Mouse (Mus musculus) fat pad, adult 2 months (tissue): Measurements from ENCODE around the gene Maml2.

ENCODE experiments used
- DNase-seq: peaks from one replicate; pipeline ENCODE4 v3.0.0-alpha.2; 2011; ENCODE audit warnings: low read depth, low spot score; ENCODE audit errors: extremely low read depth

The Maml2 gene

DNA sequence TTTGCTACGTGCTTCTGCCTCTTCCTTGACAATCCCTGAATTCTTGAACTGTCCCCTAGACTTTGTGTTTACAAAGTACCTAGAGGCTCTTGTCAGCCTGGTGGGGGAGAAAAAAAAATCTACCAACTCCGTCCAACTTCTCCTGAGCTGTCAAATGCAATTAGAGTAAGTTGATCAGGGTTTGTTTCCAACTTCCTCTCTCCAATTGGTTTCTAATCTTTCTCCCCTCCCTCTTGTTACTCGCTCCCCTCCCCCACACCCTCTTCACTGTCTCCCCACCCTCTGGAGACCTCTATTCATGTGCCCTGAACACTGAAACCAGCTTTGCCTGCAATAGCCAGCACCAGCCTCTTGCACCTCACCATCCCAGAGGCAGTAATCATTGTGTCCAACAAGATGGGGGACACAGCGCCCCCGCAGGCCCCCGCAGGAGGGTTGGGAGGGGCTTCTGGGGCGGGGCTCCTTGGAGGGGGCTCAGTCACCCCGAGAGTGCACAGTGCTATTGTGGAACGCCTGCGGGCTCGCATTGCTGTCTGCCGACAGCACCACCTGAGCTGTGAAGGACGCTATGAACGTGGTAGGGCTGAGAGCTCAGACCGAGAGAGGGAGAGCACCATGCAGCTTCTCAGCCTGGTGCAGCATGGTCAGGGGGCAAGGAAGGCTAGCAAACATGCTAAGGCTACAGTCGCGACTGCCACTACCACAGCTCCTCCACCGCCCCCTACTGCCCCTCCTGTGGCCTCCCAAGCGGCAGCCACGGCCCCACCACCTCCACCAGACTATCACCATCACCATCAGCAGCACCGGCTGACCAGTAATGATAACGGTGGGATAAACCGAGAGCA is at the start of gene Maml2:
Maml2 (plus strand) TSS at position 290 of the 845 bp plus-strand sequence.
- DNase-seq, result no peak

DNA sequence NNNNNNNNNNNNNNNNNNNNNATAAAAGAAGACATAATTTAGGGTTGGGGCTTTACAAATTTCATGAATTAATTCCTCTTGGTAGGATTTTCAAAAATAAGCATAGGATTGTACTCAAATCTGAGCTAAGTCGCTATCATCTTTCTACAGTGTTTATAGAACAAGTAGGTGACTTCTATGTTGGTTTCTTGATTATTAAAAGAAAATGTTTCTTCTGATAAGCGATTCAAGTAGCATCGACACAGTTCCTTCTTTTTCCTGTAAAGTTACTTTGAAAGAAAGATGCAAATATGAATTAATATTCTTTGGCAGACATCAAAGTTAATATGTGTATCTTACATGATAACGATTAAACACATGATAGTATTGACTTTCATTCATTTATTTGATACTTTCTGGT is 49.7 kb upstream of the Maml2 start:
- DNase-seq, result no peak

DNA sequence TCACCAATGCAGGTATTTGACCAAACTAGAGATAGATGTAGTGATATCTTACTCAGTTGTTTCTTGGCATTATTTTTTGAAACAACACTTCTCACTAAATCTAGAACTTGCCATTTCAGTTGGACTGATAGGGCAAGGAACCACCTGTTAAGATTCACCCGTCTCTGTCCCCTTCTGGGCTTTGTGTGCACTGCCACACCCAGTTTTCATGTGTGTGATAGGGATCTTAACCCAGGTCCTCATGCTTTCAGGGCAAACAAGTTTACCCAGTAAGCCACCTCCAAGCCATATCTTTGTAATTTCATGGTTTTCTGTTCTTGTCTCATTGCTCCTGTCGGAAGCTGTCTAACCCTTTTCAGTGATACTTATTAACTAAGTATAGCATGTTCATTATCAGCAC is 46.5 kb upstream of the Maml2 start:
- DNase-seq, result no peak

DNA sequence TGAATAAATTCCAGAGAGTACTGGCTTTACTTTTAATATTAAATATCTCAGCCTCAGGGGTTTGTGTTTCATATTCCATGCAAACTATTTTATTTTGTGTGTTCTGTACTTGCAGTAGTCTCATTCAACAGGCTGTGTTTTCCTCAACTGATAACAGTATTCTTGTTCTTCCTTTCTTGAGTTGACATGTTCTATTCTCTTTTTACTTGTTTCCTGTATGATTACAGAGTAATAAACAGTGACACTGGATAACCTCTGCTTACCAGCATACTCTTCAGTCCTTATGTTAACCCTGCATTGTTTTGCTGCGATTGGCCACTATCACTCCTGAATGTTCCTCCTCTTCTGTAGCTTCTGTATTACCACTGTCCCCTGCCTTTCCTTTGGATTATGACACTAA is 41.0 kb upstream of the Maml2 start:
- DNase-seq, result no peak

DNA sequence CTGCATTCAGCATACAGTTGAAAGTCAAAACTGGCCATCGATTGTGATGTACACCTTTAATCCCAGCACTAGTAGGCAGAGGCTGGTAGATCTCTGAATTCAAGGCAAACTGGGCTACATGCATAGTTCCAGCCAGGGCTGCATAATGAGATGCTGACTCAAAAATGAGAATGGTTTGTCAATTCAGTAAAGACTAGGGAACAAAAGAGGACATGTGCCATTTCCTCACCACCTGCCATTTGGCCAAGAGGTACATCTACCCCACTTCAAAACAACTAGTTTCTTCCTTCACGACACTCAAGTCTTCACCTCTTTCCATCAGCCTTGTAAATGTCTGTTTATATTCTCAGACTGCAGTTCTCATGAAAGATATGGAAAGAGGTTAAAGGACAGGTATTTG is 39.6 kb upstream of the Maml2 start:
- DNase-seq, result no peak

DNA sequence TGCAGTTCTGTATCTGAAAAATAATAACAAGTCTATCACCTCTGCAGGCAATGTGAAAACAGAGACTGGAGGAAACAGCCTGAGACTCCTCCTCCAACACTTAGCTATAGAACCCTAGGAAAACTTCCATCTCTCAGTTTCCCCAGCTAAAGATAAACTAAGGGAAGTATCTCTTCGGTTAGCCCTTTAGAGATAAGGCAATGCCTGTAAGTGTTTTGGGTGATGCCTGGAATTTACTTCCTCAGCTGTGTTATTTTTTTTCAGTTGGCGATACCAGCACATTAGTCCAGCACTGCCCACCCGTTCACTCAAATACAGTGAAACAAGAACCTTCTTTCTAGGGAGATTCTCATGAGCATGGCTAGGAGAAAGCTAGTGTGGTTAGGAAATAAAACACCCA is 36.8 kb upstream of the Maml2 start:
- DNase-seq, result no peak

DNA sequence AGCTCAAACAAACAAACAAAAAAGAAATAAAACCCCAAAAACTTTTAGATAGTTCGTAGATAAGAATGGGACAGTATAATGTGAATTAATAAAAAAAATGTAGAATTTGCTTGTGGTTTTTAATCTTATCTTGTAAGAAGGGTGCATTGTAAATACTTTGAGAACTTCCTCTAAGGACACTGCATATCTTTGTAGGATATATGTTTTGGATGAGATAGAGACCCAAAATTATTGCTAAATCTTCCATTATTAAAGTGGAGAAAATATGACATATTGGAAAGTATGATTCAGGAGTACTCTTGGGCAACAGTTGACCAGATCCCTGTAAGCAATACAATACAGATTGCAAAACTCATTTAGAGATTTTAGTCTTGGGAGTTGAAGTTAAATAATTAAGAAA is 24.5 kb upstream of the Maml2 start:
- no peak for DNase-seq

DNA sequence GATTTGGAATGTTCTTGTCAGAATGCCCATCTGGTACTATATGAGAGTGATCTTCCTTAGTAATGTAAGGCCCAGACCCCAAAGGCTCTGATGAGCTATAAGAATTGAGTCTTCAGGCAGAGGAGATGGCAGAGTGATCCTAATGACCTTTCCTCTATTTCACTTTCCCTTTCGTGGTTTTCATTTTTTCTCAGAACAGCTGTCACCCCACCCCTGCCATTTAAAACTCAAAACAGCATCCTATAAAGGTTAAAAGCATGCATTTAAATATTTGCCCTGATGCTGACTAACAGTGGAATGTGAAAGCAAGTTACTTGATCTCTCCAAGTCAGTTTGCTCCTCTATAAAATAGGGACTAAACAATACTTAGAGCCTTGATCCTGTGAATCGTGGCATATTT is 10.3 kb upstream of the Maml2 start:
- no peak for DNase-seq

DNA sequence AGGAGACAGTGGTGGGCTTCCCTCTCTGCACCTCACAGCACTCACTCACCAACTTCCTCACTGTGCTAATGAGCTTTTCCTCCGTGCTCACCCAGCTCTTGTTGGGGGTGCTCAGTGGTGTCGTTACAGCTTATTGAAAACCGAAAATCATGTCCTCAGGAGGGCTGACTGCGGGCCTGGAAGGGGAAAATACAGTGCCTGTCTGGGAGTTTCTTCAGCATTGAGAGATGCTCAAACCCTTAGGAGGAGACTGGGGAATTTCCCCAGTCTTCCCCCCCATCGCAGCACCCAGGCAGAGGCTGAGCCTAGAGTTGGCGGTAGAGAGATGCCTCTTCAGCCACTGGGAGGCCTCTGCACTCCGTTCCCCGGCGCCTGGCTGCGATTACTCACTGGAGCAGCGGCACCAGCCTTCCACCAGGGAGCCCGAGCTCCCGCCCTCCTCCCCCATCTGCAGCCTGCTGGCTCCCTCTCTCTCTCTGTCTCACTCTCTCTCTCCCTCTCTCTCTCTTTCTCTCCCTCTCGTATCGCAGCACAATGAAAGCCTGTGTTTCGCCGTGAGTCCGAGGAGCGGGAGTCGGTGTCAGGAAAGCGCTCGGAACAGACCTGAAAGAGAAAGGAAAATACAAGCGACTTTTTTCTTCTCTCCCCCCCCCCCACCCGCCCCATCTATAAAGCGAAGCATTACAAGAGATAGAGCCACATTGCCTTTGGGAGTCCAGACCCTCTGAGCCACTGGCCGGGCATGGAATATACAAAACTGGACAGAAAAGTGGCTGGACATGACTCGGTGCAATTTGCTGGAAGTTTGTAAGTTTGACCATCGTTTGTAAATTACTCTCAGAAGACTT is 1.3 kb upstream of the Maml2 start:
- no peak for DNase-seq

DNA sequence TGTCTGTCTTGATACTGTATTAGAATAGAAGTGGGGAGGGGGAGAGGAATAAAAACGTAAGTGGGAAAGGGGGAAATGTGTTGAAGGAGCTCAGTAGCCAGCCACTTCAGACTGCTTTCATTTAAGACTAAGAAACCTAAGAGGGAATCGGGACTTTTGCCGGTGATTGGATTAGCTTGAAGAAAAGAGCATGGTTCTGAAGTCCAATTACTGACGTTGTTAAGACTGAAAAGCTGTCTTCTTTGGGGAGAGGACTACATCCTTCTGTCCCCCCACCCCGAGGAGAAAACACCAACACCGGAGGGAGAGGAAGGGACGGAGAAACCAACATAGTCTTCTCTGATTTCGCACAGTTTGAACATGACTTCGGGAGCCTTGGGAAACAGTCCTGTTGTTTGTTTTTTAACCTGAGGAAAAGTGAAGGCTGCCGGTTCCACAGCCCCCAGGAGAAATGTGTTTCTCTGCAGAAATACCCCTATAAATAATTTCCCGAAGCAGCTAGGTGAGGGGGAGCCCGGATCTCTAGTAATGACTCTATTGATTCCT is 562 bp upstream of the Maml2 start:
- DNase-seq, result no peak

DNA sequence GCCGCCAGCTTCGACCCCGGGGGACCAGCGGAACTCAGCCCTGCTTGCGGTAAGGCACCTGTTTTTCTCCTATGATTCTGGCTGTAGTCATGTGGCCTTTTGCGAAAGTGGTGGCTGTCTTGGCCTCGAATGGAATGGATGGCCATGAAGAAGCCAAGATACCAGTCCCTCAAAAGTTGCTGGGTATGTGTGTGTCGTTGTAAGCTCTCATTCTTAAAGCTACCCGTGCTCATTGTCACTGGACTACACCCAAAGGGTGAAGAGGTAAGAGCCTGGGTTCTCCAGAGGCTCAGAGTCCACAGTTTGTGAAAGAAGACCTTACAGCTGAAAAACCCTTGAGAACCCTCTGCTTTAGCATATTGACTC is 739 bp downstream of the Maml2 start:
- no peak for DNase-seq

DNA sequence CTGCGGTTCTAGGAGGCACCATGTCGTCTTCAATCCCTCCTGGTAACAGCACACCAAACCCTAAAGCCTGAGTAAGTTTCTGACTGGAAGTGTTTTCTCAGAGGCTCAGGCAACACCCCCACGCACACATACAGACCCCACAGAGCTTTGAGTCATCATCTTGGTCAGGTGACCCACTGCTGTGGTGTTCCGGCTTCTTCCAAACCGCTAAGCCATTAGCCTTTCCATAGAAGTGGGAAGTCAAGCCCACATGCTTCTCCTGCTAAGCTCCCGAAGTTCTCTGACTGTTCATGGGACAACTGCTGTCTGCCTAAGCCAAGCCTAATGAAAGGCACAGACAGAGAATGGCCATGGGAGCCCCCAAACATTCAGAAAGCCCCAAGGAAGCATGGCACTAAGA is 1.4 kb downstream of the Maml2 start:
- no peak for DNase-seq

DNA sequence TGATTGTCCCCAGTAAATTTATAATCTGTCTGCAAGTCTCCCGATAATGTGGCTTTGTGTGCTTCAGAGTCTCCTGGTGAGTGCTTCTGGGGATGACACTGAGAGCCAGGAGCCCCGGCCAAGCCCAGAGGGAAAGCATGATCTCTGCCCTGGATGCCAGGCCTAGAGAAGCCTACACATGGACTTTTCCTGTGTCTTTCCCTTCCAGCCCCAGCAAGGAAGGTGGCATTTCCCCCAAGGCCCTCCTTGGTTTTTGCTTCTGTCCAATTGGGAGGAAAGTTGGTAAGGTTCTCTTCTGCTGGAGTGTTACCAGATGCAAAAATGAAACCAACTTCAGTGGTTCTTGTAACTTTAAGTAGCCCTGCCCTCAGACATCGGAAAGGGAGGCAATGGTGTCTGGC is 2.3 kb downstream of the Maml2 start:
- DNase-seq, result no peak

DNA sequence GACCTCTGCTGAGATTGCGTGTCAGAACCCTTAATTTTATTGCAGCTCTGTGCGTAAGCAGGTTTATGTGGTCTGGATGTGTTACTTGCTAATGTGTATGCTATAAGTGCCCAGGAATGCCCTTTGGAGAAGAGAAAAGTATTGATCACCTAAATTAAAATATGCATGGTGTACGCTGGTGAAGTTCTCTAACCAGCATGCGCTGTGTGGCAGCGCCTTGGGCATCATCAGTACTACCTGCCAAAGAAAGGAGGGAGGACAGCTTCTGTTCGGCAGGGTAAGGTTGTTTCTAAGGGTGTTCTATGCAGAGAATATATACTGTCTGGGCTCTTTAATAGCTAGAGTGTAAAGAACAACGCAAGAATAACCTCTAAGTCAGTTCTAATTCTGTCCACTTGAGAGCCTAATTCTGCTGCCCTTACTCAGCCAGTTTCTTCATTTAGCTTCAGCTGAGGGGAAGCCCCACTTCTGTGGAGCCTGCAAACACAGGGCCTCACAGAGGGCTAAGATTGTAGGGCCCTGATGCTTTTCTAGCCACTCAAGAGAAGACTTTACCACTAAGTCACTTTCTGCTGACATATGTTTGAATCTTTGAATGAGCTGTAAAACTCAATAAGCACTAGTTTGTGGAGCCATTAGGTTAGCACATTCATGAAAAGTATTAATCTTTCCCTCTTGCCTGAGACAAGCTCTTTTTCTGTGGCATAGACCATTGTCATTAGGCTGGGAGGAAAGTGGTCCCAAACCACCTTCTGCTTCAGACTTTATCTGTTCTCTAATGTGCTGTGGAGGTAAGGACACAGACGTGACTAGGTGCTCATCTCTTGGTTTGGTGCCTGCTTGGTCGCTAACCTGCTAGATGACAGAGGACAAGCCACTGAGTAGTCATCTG is 3.4 kb downstream of the Maml2 start:
- no peak for DNase-seq

DNA sequence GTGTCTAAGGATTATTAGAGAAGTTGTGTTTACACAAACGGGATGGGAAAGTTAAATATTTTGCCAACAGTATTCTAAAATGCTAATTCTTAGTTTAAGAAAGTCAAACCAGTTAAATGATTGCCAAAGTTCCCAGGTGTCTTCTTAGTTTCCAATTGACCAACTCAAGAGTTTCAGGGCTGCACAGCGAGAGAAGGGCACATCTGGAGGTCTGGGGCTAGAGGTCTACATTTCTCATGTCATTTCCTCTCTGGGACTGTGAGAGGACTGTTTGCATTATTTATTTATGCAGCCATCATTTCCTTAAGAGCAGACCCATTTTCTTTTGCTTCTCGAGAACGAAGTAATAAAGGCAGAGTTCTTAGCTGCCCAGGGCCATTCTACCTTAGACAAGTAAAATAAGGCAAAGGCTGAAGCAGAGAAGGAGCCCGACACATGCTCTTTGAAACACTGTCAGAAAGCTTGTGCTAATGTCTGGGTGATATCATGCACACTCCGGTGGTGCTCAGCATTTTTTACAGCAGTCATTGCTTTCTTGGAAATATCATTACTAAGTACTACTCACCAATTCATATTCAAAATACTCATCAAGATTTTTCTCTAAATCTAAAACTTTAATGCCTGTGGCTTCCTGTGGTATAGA is 4.5 kb downstream of the Maml2 start:
- no peak for DNase-seq

DNA sequence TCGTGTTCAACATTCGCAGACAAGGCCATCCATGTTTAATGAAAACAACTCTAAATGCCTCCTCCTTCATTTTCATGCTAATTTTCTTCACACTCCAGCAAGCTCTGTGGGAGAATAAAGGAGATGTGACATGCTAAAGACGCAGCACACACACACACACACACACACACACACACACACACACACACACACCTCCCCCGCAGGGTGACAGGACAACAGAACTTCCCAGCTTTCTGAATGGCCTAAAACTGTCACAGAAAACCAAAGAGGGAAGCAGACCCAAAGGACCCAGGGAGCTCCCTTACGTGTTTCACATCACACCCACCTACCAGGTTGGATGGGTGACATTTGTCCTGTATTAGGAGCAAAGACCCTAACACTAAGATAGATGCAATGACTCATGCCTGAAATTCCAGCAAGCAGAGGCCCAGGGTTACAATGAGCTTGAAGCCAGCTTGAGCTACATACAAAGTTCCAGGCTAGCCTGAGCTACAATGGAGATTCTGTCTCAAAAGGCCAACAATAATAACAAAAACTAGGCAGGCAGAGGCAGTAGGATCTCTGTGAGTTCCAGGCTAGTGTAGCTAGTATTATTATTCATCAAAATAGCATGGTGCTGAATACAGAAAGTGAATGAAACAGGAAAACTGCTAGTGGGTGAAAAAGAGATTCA is 5.5 kb downstream of the Maml2 start:
- no peak for DNase-seq

DNA sequence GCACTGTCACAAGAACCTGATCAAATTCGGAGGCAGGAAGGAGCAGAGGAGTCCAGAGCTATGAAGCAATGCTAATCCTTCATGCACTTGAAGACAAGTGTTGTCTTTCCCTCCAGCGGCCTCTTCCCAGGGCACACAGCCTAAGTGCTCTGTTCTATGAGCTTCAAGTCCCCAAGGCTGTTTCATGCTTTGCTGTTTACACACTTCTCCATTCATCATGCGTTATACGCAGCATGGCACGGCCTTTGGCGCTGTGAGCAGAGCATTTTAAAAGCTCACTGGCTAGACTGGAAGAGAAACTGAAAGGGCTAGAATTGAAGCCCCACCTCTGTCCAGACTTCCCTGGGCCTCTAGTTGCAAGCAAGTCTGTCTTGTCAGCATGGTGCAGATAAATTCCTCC is 6.2 kb downstream of the Maml2 start:
- peak; percentile 68 for DNase-seq

DNA sequence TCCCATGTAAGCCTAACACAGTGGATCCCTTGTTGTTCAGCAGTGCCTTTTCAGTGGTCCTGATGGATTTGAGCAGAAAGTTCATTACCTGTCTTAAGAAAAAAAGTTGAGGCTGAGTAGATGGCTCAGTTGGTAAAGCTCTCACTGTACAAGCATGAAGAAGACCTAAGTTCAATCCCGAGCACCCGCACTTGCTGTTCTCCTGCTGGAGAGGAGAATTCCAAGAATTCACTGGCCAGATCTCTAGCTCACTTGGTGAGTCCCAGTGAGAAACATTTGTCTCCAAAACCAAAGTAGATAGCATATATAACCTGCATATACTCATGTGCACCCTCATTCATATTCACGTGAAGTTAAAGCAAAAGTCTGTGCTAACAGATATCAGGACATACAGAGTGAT is 8.7 kb downstream of the Maml2 start:
- no peak for DNase-seq

DNA sequence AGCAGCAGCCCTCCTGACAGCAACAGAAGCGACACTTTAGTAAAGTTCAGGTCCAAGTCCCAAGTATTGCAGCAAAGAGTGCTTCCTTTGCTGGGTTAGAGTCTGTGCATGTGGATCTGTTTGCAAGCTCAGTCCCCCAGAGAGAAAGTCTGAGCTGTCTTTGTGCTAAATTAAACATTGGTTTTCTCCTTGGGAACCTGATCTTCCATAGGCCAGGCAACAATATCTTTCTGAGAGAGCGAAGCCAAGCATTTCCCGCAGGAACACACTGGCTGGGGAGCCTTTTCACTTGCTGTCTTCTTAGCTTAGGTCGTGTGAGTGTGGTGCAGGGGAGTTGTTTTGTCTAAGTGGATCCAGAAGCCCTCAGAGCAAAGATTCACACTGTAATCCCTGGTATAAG is 9.5 kb downstream of the Maml2 start:
- DNase-seq, result no peak

DNA sequence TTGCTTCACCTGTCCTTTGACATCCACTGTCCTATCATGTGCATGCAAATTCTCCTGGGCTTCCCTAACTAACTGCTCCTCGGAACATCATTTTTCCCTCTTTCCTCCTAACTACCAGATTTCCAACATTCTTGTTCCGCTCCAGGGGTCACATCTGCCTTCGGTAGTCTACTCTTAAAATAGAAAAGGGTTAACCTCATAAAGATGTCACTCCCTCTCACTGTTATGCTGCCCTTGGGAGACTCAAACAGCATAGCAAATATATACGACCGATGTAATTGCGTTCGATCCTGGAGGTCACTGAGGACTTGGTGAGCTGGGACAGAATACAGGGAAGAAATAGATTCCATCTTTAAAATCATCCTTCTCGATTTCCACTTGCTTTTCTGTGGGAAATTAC is 11.0 kb downstream of the Maml2 start:
- DNase-seq, result no peak
